Mouse (Mus musculus) neural tube, embryonic 11.5 days (tissue): ENCODE results near the gene Gkn3. TPM values are rescaled to one million over a fixed set of nuclear protein-coding genes. Genes with fewer than 3 reads are reported as not detected.
A peak's percentile ranks its signal among the peaks of the same experiment; 100 is the strongest.

Experiments
- ATAC-seq: fragments of 200-750 bp; cut with Nextera tagmentation; 2 replicates; pipeline ENCODE4 v1.8.0; 2017; ENCODE audit warnings: moderate number of reproducible peaks, mild to moderate bottlenecking, moderate TSS enrichment, moderate library complexity; ENCODE audit not compliant: insufficient read depth, low FRiP score, low TSS enrichment
- DNase-seq: peaks from one replicate; pipeline ENCODE4 v3.0.0-alpha.2; 2015; ENCODE audit warnings: low spot score
- H3K27ac ChIP-seq: fragments of 300-500 bp; sonication (generic); 2 replicates; pipeline ENCODE4 v1.5.1; 2014; ENCODE audit warnings: low read depth, mild to moderate bottlenecking, low read length
- H3K27me3 ChIP-seq: fragments of 300-500 bp; sonication (generic); 2 replicates; pipeline ENCODE4 v1.6.1; 2014; ENCODE audit warnings: mild to moderate bottlenecking, low read length, mixed read lengths; ENCODE audit not compliant: control insufficient read depth, insufficient read depth
- H3K36me3 ChIP-seq: fragments of 300-500 bp; sonication (generic); 2 replicates; pipeline ENCODE4 v1.6.1; 2014; ENCODE audit warnings: mild to moderate bottlenecking, low read length, moderate library complexity, mixed read lengths; ENCODE audit not compliant: control insufficient read depth, insufficient read depth
- H3K4me1 ChIP-seq: fragments of 300-500 bp; sonication (generic); 2 replicates; pipeline ENCODE4 v1.6.1; 2014; ENCODE audit warnings: low read length, mixed read lengths; ENCODE audit not compliant: control insufficient read depth, insufficient read depth
- H3K4me2 ChIP-seq: fragments of 300-500 bp; sonication (generic); 2 replicates; pipeline ENCODE4 v1.6.1; 2014; ENCODE audit warnings: low read depth, mild to moderate bottlenecking, moderate library complexity
- H3K4me3 ChIP-seq: fragments of 300-500 bp; sonication (generic); 2 replicates; pipeline ENCODE4 v1.5.1; 2014; ENCODE audit warnings: low read depth, low read length
- H3K9ac ChIP-seq: fragments of 300-500 bp; sonication (generic); 2 replicates; pipeline ENCODE4 v1.6.1; 2014; ENCODE audit warnings: mild to moderate bottlenecking, low read length
- H3K9me3 ChIP-seq: fragments of 300-500 bp; sonication (generic); 2 replicates; pipeline ENCODE4 v1.6.1; 2016; ENCODE audit warnings: low read length; ENCODE audit not compliant: control insufficient read depth
- WGBS: fragments of 180-500 bp; shearing (Covaris S2); extraction: QIAGEN DNeasy Blood & Tissue Kit; methylation state at CpG from one replicate; pipeline ENCODE4 v1.1.7; 2014; 5-methylcytosine and 5-hydroxymethylcytosine counted together
- polyA plus RNA-seq: library from polyadenylated mRNA; unstranded; fragments of >200 nt; fragmentation: Nextera tagmentation; extraction: Ambion mirVana; gene quantifications from 2 replicates; pipeline ENCODE4 v1.2.1, GENCODE M21; 2014

Gkn3 gene
- polyA plus RNA-seq, 1 experiment from 2014 or later = not detected

DNA sequence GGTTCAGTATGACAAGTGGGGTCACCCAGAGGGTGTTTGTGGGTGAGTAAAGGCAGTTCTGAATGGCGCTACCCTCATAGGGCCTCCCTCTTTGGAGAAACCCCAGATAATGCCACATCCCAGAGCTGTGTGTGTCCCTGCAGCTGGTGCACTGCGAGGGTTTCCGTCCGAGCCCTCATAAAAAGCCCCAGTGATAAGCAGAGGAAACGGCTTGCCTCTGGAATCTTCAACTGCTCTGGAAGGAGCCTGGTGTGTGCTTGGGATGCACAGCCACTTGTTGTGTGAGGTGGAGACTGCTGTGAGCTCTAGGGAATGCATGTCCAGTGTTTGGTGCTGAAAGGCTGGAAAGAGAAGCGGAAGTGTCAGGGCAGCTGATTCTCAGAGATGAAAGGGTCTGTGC, 12.7 kb upstream of the Gkn3 start:
- Histone ChIP-seq H3K27ac (no peak overlapping the region), H3K4me2 (no peak overlapping the region), H3K9ac (no peak overlapping the region), H3K4me1 (no peaks in the 10 kb centered on the region), H3K4me3 (no peak overlapping the region), H3K27me3 (no peaks in the 10 kb centered on the region), H3K9me3 (no peaks in the 10 kb centered on the region), H3K36me3 (no peaks in the 10 kb centered on the region)
- 85% methylated on average over 6 of the region's 6 CpGs for WGBS
- no peak for ATAC-seq
- no peak for DNase-seq

DNA sequence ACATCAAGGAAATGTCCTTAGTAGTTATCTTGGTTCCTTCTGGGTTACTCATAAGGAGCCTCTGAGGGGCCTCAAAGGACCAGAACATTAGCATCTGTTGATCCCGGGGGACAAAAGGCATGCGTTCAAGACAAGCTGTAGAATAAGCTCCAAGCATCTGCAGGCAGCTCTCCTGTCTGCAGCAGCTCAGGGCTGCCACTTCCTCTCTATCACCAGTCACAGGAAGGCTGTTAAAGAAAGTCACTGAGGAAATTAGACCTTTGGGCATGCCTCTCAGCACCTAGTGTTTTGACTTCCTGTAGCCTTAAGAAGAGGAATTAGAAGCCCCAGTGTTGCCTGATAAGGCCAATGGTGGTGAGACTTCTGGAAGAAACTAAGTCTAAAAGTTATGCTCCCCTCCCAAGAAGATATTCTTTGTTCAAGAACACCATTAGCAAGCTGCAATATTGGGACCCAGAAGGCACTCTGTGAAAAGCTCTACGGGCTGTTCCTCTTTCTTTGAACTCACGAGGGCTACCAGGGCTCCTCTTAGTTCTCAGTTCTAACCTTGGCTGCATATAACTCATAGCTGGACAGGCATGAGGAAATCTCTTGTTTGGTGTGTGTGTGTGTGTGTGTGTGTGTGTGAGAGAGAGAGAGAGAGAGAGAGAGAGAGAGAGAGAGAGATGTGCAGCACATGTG, 11.3 kb upstream of the Gkn3 start:
- no peaks in the 10 kb centered on the region for H3K9me3 ChIP-seq
- ATAC-seq = no peak
- DNase-seq = no peak
- no peak overlapping the region for H3K27ac ChIP-seq
- H3K4me3 ChIP-seq = no peak overlapping the region
- H3K4me2 ChIP-seq = no peak overlapping the region
- H3K4me1 ChIP-seq = no peaks in the 10 kb centered on the region
- WGBS = 69% methylated on average over 4 of the region's 4 CpGs
- H3K9ac ChIP-seq = no peak overlapping the region
- H3K36me3 ChIP-seq = no peaks in the 10 kb centered on the region
- H3K27me3 ChIP-seq = no peaks in the 10 kb centered on the region

DNA sequence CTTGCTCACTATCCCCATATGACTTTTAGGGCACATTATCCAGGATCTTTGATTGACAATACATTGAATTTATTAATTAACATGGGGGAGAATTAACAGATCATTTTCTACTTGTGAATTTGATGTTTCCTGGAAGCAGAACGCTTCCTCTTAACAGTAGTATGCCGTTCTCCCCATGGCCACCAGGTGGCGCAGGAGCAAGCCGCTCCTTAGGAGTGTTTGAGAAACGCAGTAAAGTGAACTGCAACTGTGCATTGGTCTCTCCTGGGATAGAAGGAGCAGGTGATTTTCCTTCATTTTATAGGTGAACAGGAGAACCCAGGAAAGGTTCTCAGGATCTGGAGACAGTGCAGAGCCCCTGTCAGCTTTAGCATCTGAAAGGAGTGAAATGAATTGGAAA, 10.4 kb upstream of the Gkn3 start:
- WGBS = 4% methylated on average over 5 of the region's 5 CpGs
- H3K9me3 ChIP-seq = no peaks in the 10 kb centered on the region
- no peak overlapping the region for H3K4me3 ChIP-seq
- no peaks in the 10 kb centered on the region for H3K4me1 ChIP-seq
- H3K36me3 ChIP-seq = no peaks in the 10 kb centered on the region
- no peak for ATAC-seq
- peak; percentile 80 for DNase-seq
- no peak overlapping the region for H3K9ac ChIP-seq
- H3K27me3 ChIP-seq = no peaks in the 10 kb centered on the region
- no peak overlapping the region for H3K27ac ChIP-seq
- no peak overlapping the region for H3K4me2 ChIP-seq

DNA sequence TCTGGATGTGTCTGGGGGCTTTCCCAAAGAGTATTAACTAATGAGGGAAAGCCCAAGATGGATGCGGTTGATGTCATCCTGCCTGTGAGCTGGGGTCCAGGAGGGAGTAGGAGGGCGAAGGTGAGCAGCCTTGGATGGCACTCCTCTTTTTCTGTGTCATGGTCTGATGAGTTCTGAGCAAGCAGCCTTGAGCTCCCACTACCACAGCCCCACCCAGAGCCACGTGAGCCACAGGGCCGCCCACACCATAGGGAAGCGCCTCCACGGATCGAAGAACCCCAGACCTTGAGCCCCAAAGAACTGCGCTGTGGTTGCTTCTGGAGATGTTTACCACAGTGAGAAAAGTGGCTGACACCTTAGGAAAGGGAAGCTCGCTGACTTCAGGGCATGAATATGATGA, 6.0 kb upstream of the Gkn3 start:
- H3K4me3 ChIP-seq = no peak overlapping the region
- DNase-seq (no peak), ATAC-seq (no peak)
- no peak overlapping the region for H3K9ac ChIP-seq
- 89% methylated on average over 9 of the region's 9 CpGs for WGBS
- no peaks in the 10 kb centered on the region for H3K36me3 ChIP-seq
- H3K27me3 ChIP-seq = no peaks in the 10 kb centered on the region
- H3K9me3 ChIP-seq = no peaks in the 10 kb centered on the region
- H3K4me1 ChIP-seq = no peaks in the 10 kb centered on the region
- H3K4me2 ChIP-seq = no peak overlapping the region
- no peak overlapping the region for H3K27ac ChIP-seq

DNA sequence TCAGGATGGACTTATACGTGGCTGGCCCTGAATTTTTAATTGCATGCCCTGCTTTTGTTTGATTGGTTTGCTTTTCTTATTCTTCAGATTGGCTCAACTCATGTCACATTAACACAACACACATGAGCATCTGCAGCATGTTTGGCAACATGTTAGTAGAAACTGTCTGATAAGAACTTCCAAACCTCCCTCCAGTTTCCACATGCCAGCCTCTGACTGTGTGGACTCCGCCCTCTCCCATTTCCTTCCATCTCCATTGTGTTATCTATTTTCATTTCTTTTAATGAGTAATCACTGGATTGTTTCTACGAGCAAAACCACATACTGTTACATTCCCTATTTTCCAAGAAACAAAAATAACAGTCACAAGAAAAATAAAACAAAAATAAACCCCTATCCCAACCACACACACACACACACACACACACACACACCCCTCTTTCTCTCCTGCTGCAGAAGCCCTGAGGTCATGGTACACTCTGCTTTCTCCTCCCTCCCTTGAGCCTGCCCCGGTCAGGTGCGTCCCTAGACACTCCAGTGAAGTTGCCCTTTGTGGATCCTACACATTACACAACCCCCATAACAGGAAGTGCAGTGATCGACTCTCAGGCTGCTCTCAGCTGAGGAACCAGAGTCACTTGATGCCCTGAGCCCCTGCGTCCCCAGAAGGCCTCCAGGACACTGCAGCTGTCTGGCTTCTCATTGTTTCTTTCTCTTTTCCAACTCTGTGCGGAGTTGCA, 4.9 kb upstream of the Gkn3 start:
- Histone ChIP-seq H3K9ac (no peak overlapping the region), H3K9me3 (no peaks in the 10 kb centered on the region), H3K27ac (no peak overlapping the region), H3K4me2 (no peak overlapping the region), H3K4me3 (no peak overlapping the region), H3K27me3 (no peaks in the 10 kb centered on the region), H3K36me3 (no peaks in the 10 kb centered on the region), H3K4me1 (no peaks in the 10 kb centered on the region)
- 79% methylated on average over 8 of the region's 8 CpGs for WGBS
- DNase-seq = no peak
- ATAC-seq = no peak

DNA sequence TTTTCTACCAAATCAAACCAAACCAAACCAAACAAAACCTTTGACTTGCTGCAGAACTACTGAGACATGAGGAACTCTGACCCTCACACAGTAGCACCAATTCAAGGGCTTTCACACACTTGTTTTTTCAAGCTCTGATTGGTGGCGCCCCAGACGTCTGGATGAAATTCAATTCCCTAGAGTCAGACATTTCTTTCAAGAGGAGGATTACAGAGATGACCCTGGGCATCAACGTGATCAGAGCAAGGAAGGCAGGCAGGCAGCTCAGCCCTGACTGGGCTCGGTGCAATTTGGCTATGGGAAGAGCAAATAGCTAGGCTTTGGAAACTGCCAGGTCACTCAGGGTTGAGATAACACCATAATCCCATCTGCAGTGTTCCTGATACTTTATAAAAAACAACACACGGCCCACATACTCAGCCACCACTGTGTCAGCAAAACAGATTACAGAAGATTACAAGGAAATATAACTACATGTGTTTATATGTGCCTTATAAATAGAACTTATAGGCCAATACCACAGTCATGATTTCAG, 787 bp upstream of the Gkn3 start:
- no peak for DNase-seq
- no peak overlapping the region for H3K27ac ChIP-seq

DNA sequence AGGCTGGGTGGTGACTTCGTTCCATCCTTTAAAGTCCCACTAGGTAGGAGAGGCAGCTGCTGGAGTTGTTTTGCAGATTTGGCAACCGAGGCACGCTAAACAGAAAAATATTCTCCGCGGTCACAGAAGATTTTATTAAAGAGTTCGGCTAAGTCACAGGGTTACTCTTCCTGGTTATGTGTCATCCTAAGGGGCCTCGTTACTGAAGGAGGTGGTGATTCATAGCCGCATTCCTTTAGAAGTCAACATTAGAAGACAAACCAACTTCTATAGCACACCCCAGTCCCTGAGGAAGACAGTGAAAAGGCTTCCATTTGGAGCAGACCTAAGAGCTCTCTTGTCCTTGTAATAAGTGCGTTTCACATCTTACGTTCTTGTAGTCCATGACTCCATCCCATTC, 2.1 kb downstream of the Gkn3 start:
- WGBS = 87% methylated on average over 10 of the region's 10 CpGs
- Histone ChIP-seq H3K4me3 (no peak overlapping the region), H3K4me1 (no peaks in the 10 kb centered on the region; the same call in 1 of the 2 replicates), H3K27me3 (no peaks in the 10 kb centered on the region), H3K9me3 (no peaks in the 10 kb centered on the region), H3K36me3 (no peaks in the 10 kb centered on the region), H3K4me2 (no peak overlapping the region), H3K9ac (no peak overlapping the region), H3K27ac (no peak overlapping the region)
- DNase-seq = no peak
- ATAC-seq = no peak

More for the DNA sequence above, 787 bp upstream of the Gkn3 start:
- H3K4me2 ChIP-seq = no peak overlapping the region
- WGBS = 34% methylated on average over 5 of the region's 5 CpGs
- H3K4me1 ChIP-seq = no peaks in the 10 kb centered on the region
- H3K9ac ChIP-seq = no peak overlapping the region
- H3K27me3 ChIP-seq = no peaks in the 10 kb centered on the region
- H3K36me3 ChIP-seq = no peaks in the 10 kb centered on the region
- no peak overlapping the region for H3K4me3 ChIP-seq
- H3K9me3 ChIP-seq = no peaks in the 10 kb centered on the region
- ATAC-seq = no peak

DNA sequence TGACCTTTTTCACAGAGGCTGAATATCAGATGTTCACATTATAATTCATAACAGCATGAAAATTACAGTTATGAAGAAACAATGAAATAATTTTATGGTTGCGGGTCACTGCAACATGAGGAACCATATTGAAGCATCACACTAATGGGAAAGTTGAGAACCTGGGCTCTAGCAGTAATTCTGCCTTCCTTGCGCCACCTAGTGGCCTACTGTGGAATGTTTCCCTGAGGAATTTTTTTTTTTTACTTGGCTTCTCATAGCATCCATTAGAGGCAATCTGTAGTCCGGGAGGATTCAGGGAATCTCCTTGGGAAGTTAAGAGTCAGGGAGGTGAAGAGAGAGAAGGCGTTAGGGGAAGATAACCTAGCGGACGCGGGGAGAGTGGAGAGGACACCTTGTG, 2.5 kb downstream of the Gkn3 start:
- H3K4me1 ChIP-seq = no peaks in the 10 kb centered on the region; the same call in 1 of the 2 replicates
- no peak overlapping the region for H3K27ac ChIP-seq
- no peaks in the 10 kb centered on the region for H3K27me3 ChIP-seq
- H3K9me3 ChIP-seq = no peaks in the 10 kb centered on the region
- H3K4me2 ChIP-seq = no peak overlapping the region
- WGBS = 18% methylated on average over 7 of the region's 7 CpGs
- ATAC-seq = no peak
- no peaks in the 10 kb centered on the region for H3K36me3 ChIP-seq
- DNase-seq = peak; percentile 75
- no peak overlapping the region for H3K9ac ChIP-seq
- H3K4me3 ChIP-seq = no peak overlapping the region

DNA sequence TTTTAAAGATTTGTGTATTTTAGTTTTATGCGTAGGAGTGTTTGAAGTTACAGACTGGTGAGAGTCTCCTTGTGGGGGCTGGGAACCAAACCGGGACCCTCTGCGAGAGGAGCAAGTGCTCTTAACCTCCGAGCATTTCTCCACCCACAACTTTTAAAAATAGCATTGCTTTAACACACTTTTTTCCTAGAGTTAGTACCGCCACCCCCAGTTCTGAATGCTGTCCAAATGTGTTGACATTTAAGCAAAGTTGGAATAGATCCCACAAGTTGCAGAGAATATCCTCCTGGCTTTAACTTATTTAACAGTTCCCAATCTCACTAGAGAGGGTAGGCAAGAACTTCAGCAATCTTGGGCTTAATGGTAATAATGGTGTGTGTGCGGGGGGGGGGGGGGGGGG, 4.0 kb downstream of the Gkn3 start:
- Histone ChIP-seq H3K36me3 (no peaks in the 10 kb centered on the region), H3K4me3 (no peak overlapping the region), H3K27ac (no peak overlapping the region), H3K9ac (no peak overlapping the region), H3K4me2 (no peak overlapping the region), H3K9me3 (no peaks in the 10 kb centered on the region), H3K4me1 (no peaks in the 10 kb centered on the region; the same call in 1 of the 2 replicates), H3K27me3 (no peaks in the 10 kb centered on the region)
- no peak for DNase-seq
- 64% methylated on average over 5 of the region's 6 CpGs for WGBS
- ATAC-seq = no peak
